Mouse (Mus musculus) cerebellum, adult 2 months (tissue): Measurements from ENCODE around the gene Phf24.

ENCODE experiments used
- CTCF ChIP-seq: fragments of 200-500 bp; IDR thresholded peaks from 2 replicates; pipeline ENCODE4 v1.5.1; 2011; ENCODE audit warnings: low read depth, mild to moderate bottlenecking, control low read depth, low read length, moderate library complexity, borderline replicate concordance; ENCODE audit not compliant: insufficient read depth
- POLR2A ChIP-seq: fragments of 200-500 bp; IDR thresholded peaks from 2 replicates; pipeline ENCODE4 v1.6.1; 2011; ENCODE audit warnings: low read length, control low read depth, borderline replicate concordance; ENCODE audit not compliant: insufficient read depth

GRCm38 (mm10) chr4:42867390-42867789 lies 49.1 kb upstream of the Phf24 start:
- TF ChIP-seq POLR2A: no peak
- no peak for TF ChIP-seq CTCF
